Mouse (Mus musculus) naive thymus-derived CD4-positive, alpha-beta T cell, adult 2 months (primary cell): ENCODE results near the gene Mptx2.
A peak's percentile ranks its signal among the peaks of the same experiment; 100 is the strongest.
"Not testable (repeated sequence)": the region's sequence is repeated elsewhere in the genome, so short reads cannot be mapped to it uniquely, and the experiment has no call there.

Experiments
- DNase-seq: peaks from one replicate; pipeline ENCODE4 v3.0.0-alpha.2; 2011; ENCODE audit warnings: low read depth

The Mptx2 gene

GRCm38 (mm10) chr1:173277677-173278076, at the start of gene Mptx2:
Gene Mptx2 (minus strand): TSS chr1:173277777.
- DNase-seq: no peak

- no peak for DNase-seq
Observed at GRCm38 (mm10) chr1:173326552-173326951, 49.0 kb upstream of the Mptx2 start.

GRCm38 (mm10) chr1:173325395-173325794, 47.8 kb upstream of the Mptx2 start:
- DNase-seq: no peak

GRCm38 (mm10) chr1:173324961-173325360, 47.4 kb upstream of the Mptx2 start:
- DNase-seq: no peak

- DNase-seq: peak; percentile 37
Observed at GRCm38 (mm10) chr1:173323839-173324585, 46.4 kb upstream of the Mptx2 start.

GRCm38 (mm10) chr1:173322249-173322627, 44.7 kb upstream of the Mptx2 start:
- no peak for DNase-seq

GRCm38 (mm10) chr1:173321593-173322248, 44.1 kb upstream of the Mptx2 start:
- no peak for DNase-seq

GRCm38 (mm10) chr1:173317925-173318477, 40.4 kb upstream of the Mptx2 start:
- DNase-seq: no peak

- no peak for DNase-seq
Observed at GRCm38 (mm10) chr1:173315725-173316124, 38.1 kb upstream of the Mptx2 start.

GRCm38 (mm10) chr1:173313535-173314050, 36.0 kb upstream of the Mptx2 start:
- DNase-seq: not testable (repeated sequence)

- not testable (repeated sequence) for DNase-seq
Observed at GRCm38 (mm10) chr1:173302795-173303194, 25.2 kb upstream of the Mptx2 start.

- DNase-seq: no peak
Observed at GRCm38 (mm10) chr1:173265701-173266100, 11.9 kb downstream of the Mptx2 start, which contains the start of gene Olfr418. Gene Olfr418 (plus strand): TSS chr1:173266001.

GRCm38 (mm10) chr1:173249888-173250287, 27.7 kb downstream of the Mptx2 start:
- DNase-seq: no peak

GRCm38 (mm10) chr1:173237004-173237403, 40.6 kb downstream of the Mptx2 start:
- DNase-seq: not testable (repeated sequence)

- no peak for DNase-seq
Observed at GRCm38 (mm10) chr1:173227081-173227480, 50.5 kb downstream of the Mptx2 start, which contains the start of gene Fcer1a. Gene Fcer1a (minus strand): TSS chr1:173227214.
